Mouse (Mus musculus): ENCODE measurements around the gene Nfkbil1.

Nfkbil1 gene

GRCm38 (mm10) chr17:35234903-35235302 is 689 bp downstream of the Nfkbil1 start:
- DNase-seq = peak; percentile 60

- peak; percentile 40 for DNase-seq
Measured at GRCm38 (mm10) chr17:35234090-35234489, 1.5 kb downstream of the Nfkbil1 start.

GRCm38 (mm10) chr17:35233114-35233980 is 2.2 kb downstream of the Nfkbil1 start, which contains the start of gene Atp6v1g2:
Gene Atp6v1g2, plus strand, starts transcription at chr17:35233660.
- peak; percentile 52 for DNase-seq

- DNase-seq = no peak
Measured at GRCm38 (mm10) chr17:35232659-35233058, 2.9 kb downstream of the Nfkbil1 start.

- peak; percentile 84 for DNase-seq
Measured at GRCm38 (mm10) chr17:35232043-35232442, 3.5 kb downstream of the Nfkbil1 start.

GRCm38 (mm10) chr17:35231022-35231421 is 4.6 kb downstream of the Nfkbil1 start:
- DNase-seq = no peak

- no peak for DNase-seq
Measured at GRCm38 (mm10) chr17:35226561-35227046, 9.0 kb downstream of the Nfkbil1 start.

- DNase-seq = no peak
Measured at GRCm38 (mm10) chr17:35225456-35225855, 10.1 kb downstream of the Nfkbil1 start.

- no peak for DNase-seq
Measured at GRCm38 (mm10) chr17:35224641-35225040, 11.0 kb downstream of the Nfkbil1 start.

- DNase-seq = no peak
Measured at GRCm38 (mm10) chr17:35222299-35222698, 13.3 kb downstream of the Nfkbil1 start.

GRCm38 (mm10) chr17:35220156-35220952 is 15.2 kb downstream of the Nfkbil1 start, which contains the start of gene Gm16181:
Gene Gm16181, plus strand, starts transcription at chr17:35220834.
- no peak for DNase-seq

- DNase-seq = peak; percentile 28
Measured at GRCm38 (mm10) chr17:35219601-35220041, 16.0 kb downstream of the Nfkbil1 start.

GRCm38 (mm10) chr17:35218516-35219193 is 16.9 kb downstream of the Nfkbil1 start:
- no peak for DNase-seq

- no peak for DNase-seq
Measured at GRCm38 (mm10) chr17:35213071-35213470, 22.5 kb downstream of the Nfkbil1 start.

GRCm38 (mm10) chr17:35210593-35210992 is 25.0 kb downstream of the Nfkbil1 start:
- no peak for DNase-seq

GRCm38 (mm10) chr17:35209785-35210535 is 25.6 kb downstream of the Nfkbil1 start:
- DNase-seq = no peak

GRCm38 (mm10) chr17:35205380-35205769 is 30.2 kb downstream of the Nfkbil1 start:
- DNase-seq = no peak

GRCm38 (mm10) chr17:35204494-35205379 is 30.9 kb downstream of the Nfkbil1 start, which contains the start of gene Lta:
Gene Lta, minus strand, starts transcription at chr17:35205351.
- DNase-seq = no peak

GRCm38 (mm10) chr17:35202442-35202841 is 33.1 kb downstream of the Nfkbil1 start:
- DNase-seq = no peak

- DNase-seq = no peak
Measured at GRCm38 (mm10) chr17:35201787-35202186, 33.8 kb downstream of the Nfkbil1 start, which contains the start of gene Tnf. Gene Tnf, minus strand, starts transcription at chr17:35202007.

- no peak for DNase-seq
Measured at GRCm38 (mm10) chr17:35201128-35201527, 34.5 kb downstream of the Nfkbil1 start.

All from cerebellum, adult 9-10 months (tissue).